Mouse (Mus musculus) bone marrow, adult 2 months (tissue): ENCODE data around the gene Tmem44.

Source experiments
- CTCF ChIP-seq: fragments of 200-500 bp; IDR thresholded peaks from 2 replicates; pipeline ENCODE4 v1.5.1; 2011; ENCODE audit warnings: low read length, control low read depth; ENCODE audit not compliant: control insufficient read depth, insufficient read depth
- POLR2A ChIP-seq: fragments of 200-500 bp; IDR thresholded peaks from 2 replicates; pipeline ENCODE4 v1.6.1; 2011; ENCODE audit warnings: low read depth, mild to moderate bottlenecking, control low read depth, low read length, borderline replicate concordance; ENCODE audit not compliant: control insufficient read depth

GRCm38 (mm10) chr16:30525756-30526155, 24.9 kb downstream of the Tmem44 start:
- TF ChIP-seq POLR2A (no peak), CTCF (no peak)
